8 mouse cellular contexts compared by ENCODE assay signal in genomic region chr7:27481627-27481969, GRCm38 (mm10). TPM values are rescaled to one million over a fixed set of nuclear protein-coding genes. Genes with fewer than 3 reads are reported as not detected.
DNase-seq lines count a peak whose midpoint lies in the region; ATAC-seq and TF ChIP-seq lines count a peak whose summit lies in the region.

No protein-coding gene starts in this region.

- H3K27me3 ChIP-seq in intestine, postnatal 0 days (replicated peaks; ENCODE audit: control insufficient read depth, insufficient read depth, low read length), result no peaks in the 10 kb centered on the region
- no peaks in the 10 kb centered on the region for H3K27me3 ChIP-seq in limb, embryonic 14.5 days (ENCODE audit: control insufficient read depth, insufficient read depth, low read length)
- no peaks in the 10 kb centered on the region for H3K27me3 ChIP-seq in midbrain, embryonic 15.5 days (replicated peaks)

- TF ChIP-seq CTCF in intestine, postnatal 0 days (IDR thresholded peaks at IDR 0.05; ENCODE audit: low read depth), result no peak

- DNase-seq in 3T3-L1 (ENCODE audit: low read depth, low spot score), result peak; percentile 90
- DNase-seq in adrenal gland, postnatal 10 days, result peak; percentile 96
- DNase-seq in embryo, embryonic 9.5 days (ENCODE audit: extremely low spot score), result peak; percentile 87
- peak; percentile 85 for DNase-seq in limb, embryonic 14.5 days (ENCODE audit: low spot score)
- DNase-seq in spleen, postnatal 10 days (ENCODE audit: low spot score in 2 of 2), result peak; percentile 76 to 84

- TF ChIP-seq POLR2A in limb, embryonic 14.5 days (IDR thresholded peaks at IDR 0.05; ENCODE audit: borderline replicate concordance, extremely low read depth, insufficient read depth, insufficient read length), result no peak

- WGBS in intestine, postnatal 0 days, result 0% methylated on average over 9 of the region's 12 CpGs
- 0% methylated on average over 4 of the region's 12 CpGs for WGBS in limb, embryonic 14.5 days
- WGBS in midbrain, embryonic 15.5 days, result under 1% methylated on average over 12 of the region's 12 CpGs

- no peaks in the 10 kb centered on the region for H3K9me3 ChIP-seq in intestine, postnatal 0 days (ENCODE audit: control insufficient read depth)
- no peaks in the 10 kb centered on the region for H3K9me3 ChIP-seq in limb, embryonic 14.5 days (ENCODE audit: control insufficient read depth, low read length)
- no peaks in the 10 kb centered on the region for H3K9me3 ChIP-seq in midbrain, embryonic 15.5 days

- peak overlapping the region; percentile 66 for H3K4me2 ChIP-seq in intestine, postnatal 0 days (replicated peaks; ENCODE audit: low read depth)
- peak overlapping the region; percentile 45 for H3K4me2 ChIP-seq in limb, embryonic 14.5 days (replicated peaks; ENCODE audit: low read depth, low read length, severe bottlenecking)
- H3K4me2 ChIP-seq in midbrain, embryonic 15.5 days, result peak overlapping the region; percentile 56

- peaks cover 18% of the 10 kb centered on the region for H3K36me3 ChIP-seq in intestine, postnatal 0 days (ENCODE audit: control insufficient read depth, insufficient read depth)
- H3K36me3 ChIP-seq in limb, embryonic 14.5 days (ENCODE audit: control insufficient read depth, insufficient read depth, low read length), result peaks cover 11% of the 10 kb centered on the region; the same call in 1 of the 2 replicates
- no peaks in the 10 kb centered on the region for H3K36me3 ChIP-seq in midbrain, embryonic 15.5 days (replicated peaks)

- peak overlapping the region; percentile 45 for H3K9ac ChIP-seq in intestine, postnatal 0 days (ENCODE audit: low read depth, low read length)
- peak overlapping the region; percentile 36 for H3K9ac ChIP-seq in limb, embryonic 14.5 days (ENCODE audit: low read depth, low read length, severe bottlenecking)
- H3K9ac ChIP-seq in midbrain, embryonic 15.5 days, result peak overlapping the region; percentile 34; the same call in 1 of the 2 replicates

- peak overlapping the region; percentile 39 for H3K4me3 ChIP-seq in intestine, postnatal 0 days (ENCODE audit: low read depth, low read length)
- peak overlapping the region; percentile 22 for H3K4me3 ChIP-seq in limb, embryonic 14.5 days (replicated peaks; ENCODE audit: low read length)
- peak overlapping the region; percentile 29 for H3K4me3 ChIP-seq in midbrain, embryonic 15.5 days

- ATAC-seq in granulocyte monocyte progenitor cell, adult 5-6 weeks (replicated peaks; ENCODE audit: poor library complexity, severe bottlenecking), result peak; percentile 92
- ATAC-seq in intestine, postnatal 0 days, result peak; percentile 97
- ATAC-seq in limb, embryonic 14.5 days (ENCODE audit: low FRiP score, low read depth), result peak; percentile 91
- ATAC-seq in midbrain, embryonic 15.5 days (replicated peaks), result peak; percentile 29

- H3K4me1 ChIP-seq in intestine, postnatal 0 days (replicated peaks; ENCODE audit: control insufficient read depth, insufficient read depth, low read length), result 0 out of 2 replicates have a peak, but pooled peaks cover 6% of the 10 kb centered on the region
- peaks cover 7% of the 10 kb centered on the region; the same call in 1 of the 2 replicates for H3K4me1 ChIP-seq in limb, embryonic 14.5 days (ENCODE audit: control insufficient read depth, insufficient read depth, low read length)
- H3K4me1 ChIP-seq in midbrain, embryonic 15.5 days, result peaks cover 10% of the 10 kb centered on the region

- peak overlapping the region; percentile 83 for H3K27ac ChIP-seq in intestine, postnatal 0 days (ENCODE audit: low read depth, low read length)
- peak overlapping the region; percentile 77 for H3K27ac ChIP-seq in limb, embryonic 14.5 days (replicated peaks; ENCODE audit: low read depth, low read length)
- no peak overlapping the region for H3K27ac ChIP-seq in midbrain, embryonic 15.5 days

RNA-seq across cellular contexts. Expression of gene Sertad1, which starts 5.1 kb away (rescaled TPM):
- total RNA-seq in adrenal gland, postnatal 10 days (2021), result 10 to 100 TPM; 19.0 to 27.9 TPM
- 1.9 and 2.2 TPM in 2 replicates for total RNA-seq in granulocyte monocyte progenitor cell, adult 5-6 weeks (2014; fragmentation: Nextera tagmentation)
- total RNA-seq in granulocyte monocyte progenitor cell, adult 5-6 weeks (2017), result 3.7 and 8.9 TPM in 2 replicates
- polyA plus RNA-seq in intestine, postnatal 0 days (2015; fragmentation: Nextera tagmentation; extraction: Ambion mirVana), result 42.7 and 43.1 TPM in 2 replicates
- 23.3 and 28.0 TPM in 2 replicates for polyA plus RNA-seq in limb, embryonic 14.5 days (2012; rRNA removed)
- 34.2 and 39.4 TPM in 2 replicates for polyA plus RNA-seq in limb, embryonic 14.5 days (2014; fragmentation: Nextera tagmentation; extraction: Ambion mirVana)
- polyA plus RNA-seq in midbrain, embryonic 15.5 days (2015; fragmentation: Nextera tagmentation; extraction: Ambion mirVana), result 8.3 and 9.2 TPM in 2 replicates

RNA-seq across cellular contexts. Expression of gene Sertad3, which starts 8.0 kb away (rescaled TPM):
- total RNA-seq in adrenal gland, postnatal 10 days (2021), result 10 to 100 TPM; 13.5 to 15.6 TPM
- total RNA-seq in granulocyte monocyte progenitor cell, adult 5-6 weeks (2014; fragmentation: Nextera tagmentation), result 4.6 and 5.3 TPM in 2 replicates
- 5.1 and 7.9 TPM in 2 replicates for total RNA-seq in granulocyte monocyte progenitor cell, adult 5-6 weeks (2017)
- polyA plus RNA-seq in intestine, postnatal 0 days (2015; fragmentation: Nextera tagmentation; extraction: Ambion mirVana), result 22.8 and 24.0 TPM in 2 replicates
- polyA plus RNA-seq in limb, embryonic 14.5 days (2012; rRNA removed), result 31.3 and 32.1 TPM in 2 replicates
- polyA plus RNA-seq in limb, embryonic 14.5 days (2014; fragmentation: Nextera tagmentation; extraction: Ambion mirVana), result 31.5 and 32.4 TPM in 2 replicates
- 7.9 and 9.9 TPM in 2 replicates for polyA plus RNA-seq in midbrain, embryonic 15.5 days (2015; fragmentation: Nextera tagmentation; extraction: Ambion mirVana)

RNA-seq across cellular contexts. Expression of gene Prx, which starts 17.5 kb away (rescaled TPM):
- total RNA-seq in adrenal gland, postnatal 10 days (2021), result 1 to 10 TPM; 3.3 to 5.1 TPM
- 0.13 and 1.4 TPM in 2 replicates for total RNA-seq in granulocyte monocyte progenitor cell, adult 5-6 weeks (2014; fragmentation: Nextera tagmentation)
- 0.52 and 0.62 TPM in 2 replicates for total RNA-seq in granulocyte monocyte progenitor cell, adult 5-6 weeks (2017)
- polyA plus RNA-seq in intestine, postnatal 0 days (2015; fragmentation: Nextera tagmentation; extraction: Ambion mirVana), result 1.3 and 1.4 TPM in 2 replicates
- polyA plus RNA-seq in limb, embryonic 14.5 days (2012; rRNA removed), result 6.3 and 6.6 TPM in 2 replicates
- 2.1 and 2.5 TPM in 2 replicates for polyA plus RNA-seq in limb, embryonic 14.5 days (2014; fragmentation: Nextera tagmentation; extraction: Ambion mirVana)
- polyA plus RNA-seq in midbrain, embryonic 15.5 days (2015; fragmentation: Nextera tagmentation; extraction: Ambion mirVana), result 1.4 and 1.6 TPM in 2 replicates

RNA-seq across cellular contexts. Expression of gene Blvrb, which starts 33.8 kb away (rescaled TPM):
- 10 to 100 TPM; 83.4 TPM for total RNA-seq in adrenal gland, postnatal 10 days (2021)
- 10.4 and 12.2 TPM in 2 replicates for total RNA-seq in granulocyte monocyte progenitor cell, adult 5-6 weeks (2014; fragmentation: Nextera tagmentation)
- total RNA-seq in granulocyte monocyte progenitor cell, adult 5-6 weeks (2017), result 6.2 and 8.6 TPM in 2 replicates
- polyA plus RNA-seq in intestine, postnatal 0 days (2015; fragmentation: Nextera tagmentation; extraction: Ambion mirVana), result 60.4 and 67.3 TPM in 2 replicates
- polyA plus RNA-seq in limb, embryonic 14.5 days (2012; rRNA removed), result 44.8 and 49.5 TPM in 2 replicates
- polyA plus RNA-seq in limb, embryonic 14.5 days (2014; fragmentation: Nextera tagmentation; extraction: Ambion mirVana), result 60.8 and 61.2 TPM in 2 replicates
- 17.9 and 19.5 TPM in 2 replicates for polyA plus RNA-seq in midbrain, embryonic 15.5 days (2015; fragmentation: Nextera tagmentation; extraction: Ambion mirVana)

RNA-seq across cellular contexts. Expression of gene Sptbn4, which starts 34.1 kb away (rescaled TPM):
- under 1 TPM; 0.70 to 0.81 TPM for total RNA-seq in adrenal gland, postnatal 10 days (2021)
- 0.19 TPM in 1 of 2 replicates, not detected in the other for total RNA-seq in granulocyte monocyte progenitor cell, adult 5-6 weeks (2014; fragmentation: Nextera tagmentation)
- 0.09 TPM in 1 of 2 replicates, not detected in the other for total RNA-seq in granulocyte monocyte progenitor cell, adult 5-6 weeks (2017)
- 0.17 and 0.26 TPM in 2 replicates for polyA plus RNA-seq in intestine, postnatal 0 days (2015; fragmentation: Nextera tagmentation; extraction: Ambion mirVana)
- polyA plus RNA-seq in limb, embryonic 14.5 days (2012; rRNA removed), result 0.60 and 0.64 TPM in 2 replicates
- 0.15 TPM in 2 replicates for polyA plus RNA-seq in limb, embryonic 14.5 days (2014; fragmentation: Nextera tagmentation; extraction: Ambion mirVana)
- 4.0 and 4.4 TPM in 2 replicates for polyA plus RNA-seq in midbrain, embryonic 15.5 days (2015; fragmentation: Nextera tagmentation; extraction: Ambion mirVana)

Comparison
In these comparisons a context has a peak if more than half of its experiments do, and no peak if none do; other contexts are left out.
1. ATAC-seq: peak in every context shown above with its lines; median percentile 97 in intestine, postnatal 0 days; 92 in granulocyte monocyte progenitor cell, adult 5-6 weeks; 91 in limb, embryonic 14.5 days; 29 in midbrain, embryonic 15.5 days.